Mouse (Mus musculus): ENCODE data around the gene Ttc4.

DNA sequence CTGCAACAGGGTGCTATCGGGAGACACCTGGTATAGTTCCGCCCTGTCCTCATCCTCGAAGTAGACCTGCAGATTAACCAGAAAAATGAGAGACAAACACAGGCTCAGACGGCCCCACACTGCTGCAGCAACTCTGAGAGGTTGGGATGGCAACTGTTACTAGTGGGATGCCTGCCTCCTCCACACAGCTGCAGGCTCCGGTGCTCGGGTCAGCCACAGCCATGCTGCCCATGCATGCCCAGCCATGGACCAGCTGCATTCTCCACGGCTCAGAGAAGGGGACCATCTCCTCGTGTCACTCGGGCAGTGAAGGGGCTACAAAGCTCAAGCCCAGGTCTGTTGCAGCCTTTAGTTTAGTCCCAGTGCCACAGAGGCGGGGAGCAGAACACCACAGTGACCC is 13.1 kb downstream of the Ttc4 start:
- TF ChIP-seq POLR2A (IDR thresholded peaks at IDR 0.05; ENCODE audit: borderline replicate concordance, insufficient read depth, low read length) (no peak), CTCF (IDR thresholded peaks at IDR 0.05; ENCODE audit: borderline replicate concordance, insufficient read depth, low read depth, low read length) (no peak)
